7 mouse cellular contexts compared by ENCODE assay signal in genomic region chr7:84151001-84151959, GRCm38 (mm10). TPM values are rescaled to one million over a fixed set of nuclear protein-coding genes. Genes with fewer than 3 reads are reported as not detected.
DNase-seq lines count a peak whose midpoint lies in the region; ATAC-seq and TF ChIP-seq lines count a peak whose summit lies in the region.

Gene Abhd17c, minus strand, starts transcription at chr7:84151893.

- H3K4me1 ChIP-seq in cortical plate, adult 2 months (ENCODE audit: control insufficient read depth, insufficient read depth, low read length): peaks cover 4% of the 10 kb centered on the region
- peaks cover 15% of the 10 kb centered on the region for H3K4me1 ChIP-seq in hindbrain, postnatal 0 days (ENCODE audit: insufficient read depth, low read length)
- H3K4me1 ChIP-seq in midbrain, embryonic 13.5 days (replicated peaks): peaks cover 51% of the 10 kb centered on the region

- peak within 1 kb of the TSS; percentile 90 for H3K27ac ChIP-seq in cortical plate, adult 2 months (ENCODE audit: insufficient read depth, low read length)
- H3K27ac ChIP-seq in hindbrain, postnatal 0 days: peak within 1 kb of the TSS; percentile 95
- H3K27ac ChIP-seq in midbrain, embryonic 13.5 days: peak within 1 kb of the TSS; percentile 96

- ATAC-seq in hindbrain, postnatal 0 days: peak; percentile 69
- peak; percentile 86 for ATAC-seq in midbrain, embryonic 13.5 days

- no peaks in the 10 kb centered on the region for H3K27me3 ChIP-seq in hindbrain, postnatal 0 days (ENCODE audit: insufficient read depth, low read length)
- no peaks in the 10 kb centered on the region for H3K27me3 ChIP-seq in midbrain, embryonic 13.5 days

- no peak for TF ChIP-seq POLR2A in cortical plate, adult 2 months (IDR thresholded peaks at IDR 0.05; ENCODE audit: extremely low read depth, insufficient read depth, low read length)

- peak within 1 kb of the TSS; percentile 96 for H3K4me3 ChIP-seq in cortical plate, adult 2 months (ENCODE audit: insufficient read depth, low read length)
- H3K4me3 ChIP-seq in hindbrain, postnatal 0 days (ENCODE audit: low read length): peak within 1 kb of the TSS; percentile 92
- H3K4me3 ChIP-seq in midbrain, embryonic 13.5 days (replicated peaks): peak within 1 kb of the TSS; percentile 94

- H3K9ac ChIP-seq in hindbrain, postnatal 0 days (replicated peaks; ENCODE audit: low read length): peak within 1 kb of the TSS; percentile 87
- H3K9ac ChIP-seq in midbrain, embryonic 13.5 days (replicated peaks): peak within 1 kb of the TSS; percentile 96

- 2% methylated on average over 97 of the region's 109 CpGs for WGBS in hindbrain, postnatal 0 days
- under 1% methylated on average over 100 of the region's 109 CpGs for WGBS in midbrain, embryonic 13.5 days

- H3K36me3 ChIP-seq in hindbrain, postnatal 0 days (ENCODE audit: insufficient read depth, low read length): no peaks in the 10 kb centered on the region
- H3K36me3 ChIP-seq in midbrain, embryonic 13.5 days: no peaks in the 10 kb centered on the region

- intact Hi-C loops in left cerebral cortex, postnatal 36 days (cut with DNase I): loop anchor here (5.0 kb wide), 1 partner anchor 64 kb away; the partner anchor contains the start of gene Cemip

- no peak for TF ChIP-seq CTCF in cortical plate, adult 2 months (IDR thresholded peaks at IDR 0.05; ENCODE audit: extremely low read depth, insufficient read depth, low read length)
- TF ChIP-seq CTCF in hindbrain, postnatal 0 days (IDR thresholded peaks at IDR 0.05; ENCODE audit: low read depth): no peak

- no peaks in the 10 kb centered on the region for H3K9me3 ChIP-seq in hindbrain, postnatal 0 days (ENCODE audit: low read length)
- H3K9me3 ChIP-seq in midbrain, embryonic 13.5 days: no peaks in the 10 kb centered on the region

- peak within 1 kb of the TSS; percentile 88 for H3K4me2 ChIP-seq in hindbrain, postnatal 0 days (ENCODE audit: low read depth, low read length)
- peak within 1 kb of the TSS; percentile 98 for H3K4me2 ChIP-seq in midbrain, embryonic 13.5 days (replicated peaks)

- peak; percentile 58 for DNase-seq in adipocyte (ENCODE audit: low spot score)
- peak; percentile 61 for DNase-seq in gastrocnemius, postnatal 10 days
- DNase-seq in hindbrain, postnatal 0 days (ENCODE audit: low spot score): peak; percentile 74
- peak; percentile 54 to 61 for DNase-seq in left cerebral cortex, postnatal 36 days (ENCODE audit: low spot score in 2 of 2)
- peak; percentile 22 for DNase-seq in spleen, adult 12 weeks (ENCODE audit: low spot score)

RNA-seq across cellular contexts. Expression of gene Abhd17c, which starts in this region (rescaled TPM):
- 33.2 and 35.1 TPM in 2 replicates for polyA plus RNA-seq in cortical plate, adult 2 months (2012; rRNA removed)
- total RNA-seq in gastrocnemius, postnatal 10 days (2021): 10 to 100 TPM in 1 of 2 experiments, 1 to 10 TPM in 1; 7.5 to 10.5 TPM
- 88.7 and 89.7 TPM in 2 replicates for total RNA-seq in hindbrain, postnatal 0 days (2014; rRNA removed)
- polyA plus RNA-seq in hindbrain, postnatal 0 days (2015; fragmentation: Nextera tagmentation; extraction: Ambion mirVana): 62.6 and 67.4 TPM in 2 replicates
- total RNA-seq in left cerebral cortex, postnatal 36 days (2021): 10 to 100 TPM; 36.6 to 39.6 TPM
- 15.5 and 22.9 TPM in 2 replicates for polyA plus RNA-seq in midbrain, embryonic 13.5 days (2015; fragmentation: Nextera tagmentation; extraction: Ambion mirVana)

Comparison
In these comparisons a context has a peak if more than half of its experiments do, and no peak if none do; other contexts are left out.
1. Peak in every context shown above with its lines: DNase-seq, ATAC-seq, H3K4me3 ChIP-seq and H3K27ac ChIP-seq.
2. DNase-seq: peak in every context shown above with its lines; median percentile 74 in hindbrain, postnatal 0 days; 61 in gastrocnemius, postnatal 10 days; 58 in adipocyte; 58 in left cerebral cortex, postnatal 36 days; 22 in spleen, adult 12 weeks.